Mouse (Mus musculus) embryonic facial prominence, embryonic 12.5 days (tissue): Measurements from ENCODE around the gene Adcyap1r1. TPM values are rescaled to one million over a fixed set of nuclear protein-coding genes. Genes with fewer than 3 reads are reported as not detected.

ENCODE experiments used
- ATAC-seq: fragments of 200-750 bp; cut with Nextera tagmentation; 2 replicates; pipeline ENCODE4 v1.8.0; 2017; ENCODE audit not compliant: insufficient number of reproducible peaks, insufficient read depth, low FRiP score, low TSS enrichment
- H3K27ac ChIP-seq: fragments of 300-500 bp; sonication (generic); 2 replicates; pipeline ENCODE4 v1.5.1; 2016; ENCODE audit warnings: mild to moderate bottlenecking
- H3K27me3 ChIP-seq: fragments of 300-500 bp; sonication (generic); 2 replicates; pipeline ENCODE4 v1.6.1; 2016; ENCODE audit warnings: mild to moderate bottlenecking, moderate library complexity
- H3K36me3 ChIP-seq: fragments of 300-500 bp; sonication (generic); 2 replicates; pipeline ENCODE4 v1.6.1; 2016; ENCODE audit warnings: mild to moderate bottlenecking
- H3K4me1 ChIP-seq: fragments of 300-500 bp; sonication (generic); 2 replicates; pipeline ENCODE4 v1.6.1; 2016
- H3K4me2 ChIP-seq: fragments of 300-500 bp; sonication (generic); replicated peaks from 2 replicates; pipeline ENCODE4 v1.6.1; 2016; ENCODE audit warnings: mild to moderate bottlenecking, moderate library complexity
- H3K4me3 ChIP-seq: fragments of 300-500 bp; sonication (generic); 2 replicates; pipeline ENCODE4 v1.5.1; 2016; ENCODE audit warnings: mild to moderate bottlenecking
- H3K9ac ChIP-seq: fragments of 300-500 bp; sonication (generic); 2 replicates; pipeline ENCODE4 v1.6.1; 2016; ENCODE audit warnings: mild to moderate bottlenecking, moderate library complexity
- H3K9me3 ChIP-seq: fragments of 300-500 bp; sonication (generic); 2 replicates; pipeline ENCODE4 v1.6.1; 2016; ENCODE audit warnings: mild to moderate bottlenecking, moderate library complexity
- WGBS: fragments of 180-500 bp; shearing (Covaris S2); methylation state at CpG from one replicate; pipeline ENCODE4 v1.1.7; 2016; 5-methylcytosine and 5-hydroxymethylcytosine counted together
- polyA plus RNA-seq: library from polyadenylated mRNA; unstranded; fragments of >200 nt; fragmentation: Nextera tagmentation; extraction: Ambion mirVana; gene quantifications from 2 replicates; pipeline ENCODE4 v1.2.1, GENCODE M21; 2016

Gene Adcyap1r1
- polyA plus RNA-seq, 1 experiment from 2014 or later, result 4.1 TPM

GRCm38 (mm10) chr6:55506519-55506918, 54.7 kb downstream of the Adcyap1r1 start:
- ATAC-seq, result no peak
- 80% methylated on average over 4 of the region's 4 CpGs for WGBS

GRCm38 (mm10) chr6:55509130-55509870, 57.5 kb downstream of the Adcyap1r1 start:
- WGBS, result 84% methylated on average over 6 of the region's 6 CpGs
- no peak for ATAC-seq

More at GRCm38 (mm10) chr6:55506519-55506918, 54.7 kb downstream of the Adcyap1r1 start:
- H3K4me3 ChIP-seq, result no peak overlapping the region
- H3K27me3 ChIP-seq, result no peaks in the 10 kb centered on the region
- no peaks in the 10 kb centered on the region for H3K4me1 ChIP-seq
- no peaks in the 10 kb centered on the region for H3K36me3 ChIP-seq
- no peaks in the 10 kb centered on the region for H3K9me3 ChIP-seq
- no peak overlapping the region for H3K4me2 ChIP-seq
- H3K9ac ChIP-seq, result no peak overlapping the region
- H3K27ac ChIP-seq, result no peak overlapping the region

DNA sequence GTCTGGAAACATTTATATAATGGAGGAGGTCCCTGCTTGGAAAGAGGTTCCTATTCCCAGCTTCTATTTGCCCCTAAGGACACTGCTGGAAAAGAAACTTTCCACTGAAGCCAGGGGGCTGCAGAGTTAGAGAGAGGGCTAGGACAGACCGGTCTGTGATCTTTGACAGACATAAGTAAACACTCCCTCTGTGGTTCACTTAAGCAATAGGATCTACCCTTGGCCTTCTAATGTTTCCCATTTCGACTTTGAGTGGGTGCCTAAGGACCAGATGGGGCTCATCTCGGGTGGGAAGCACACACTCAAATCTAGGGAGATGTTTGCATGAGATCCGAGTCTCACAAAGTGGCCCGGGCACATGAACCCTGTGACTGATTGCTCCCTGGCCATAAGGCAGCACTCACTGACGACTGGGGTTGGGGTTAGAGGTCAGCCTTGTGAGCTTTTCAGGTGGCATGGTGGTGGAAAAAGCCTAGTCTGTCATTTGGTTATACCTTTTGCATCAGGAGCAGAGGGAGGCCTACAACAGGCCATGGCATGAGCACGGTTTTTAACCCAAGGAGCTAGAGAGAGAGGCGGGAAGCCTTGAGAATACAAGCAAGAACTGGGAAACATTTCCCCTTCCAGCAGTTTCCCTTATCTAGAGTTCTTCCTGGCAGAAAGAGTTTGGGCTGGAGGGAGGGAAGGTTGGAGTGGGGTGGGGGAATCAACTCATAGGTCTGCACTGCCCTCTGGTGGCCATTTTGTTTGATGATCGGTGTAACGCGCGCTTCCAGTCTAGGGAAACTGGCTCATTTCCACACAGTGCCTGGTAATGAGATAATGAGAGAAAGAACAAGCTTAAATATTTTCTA, 59.7 kb downstream of the Adcyap1r1 start:
- no peak overlapping the region for H3K27ac ChIP-seq
- H3K4me1 ChIP-seq, result no peaks in the 10 kb centered on the region
- no peak for ATAC-seq
- 31% methylated on average over 12 of the region's 12 CpGs for WGBS
- H3K4me2 ChIP-seq, result no peak overlapping the region
- H3K36me3 ChIP-seq, result no peaks in the 10 kb centered on the region
- H3K27me3 ChIP-seq, result no peaks in the 10 kb centered on the region
- no peak overlapping the region for H3K9ac ChIP-seq
- H3K9me3 ChIP-seq, result no peaks in the 10 kb centered on the region
- no peak overlapping the region for H3K4me3 ChIP-seq

More at GRCm38 (mm10) chr6:55509130-55509870, 57.5 kb downstream of the Adcyap1r1 start:
- no peak overlapping the region for H3K4me3 ChIP-seq
- H3K27me3 ChIP-seq, result no peaks in the 10 kb centered on the region
- H3K27ac ChIP-seq, result no peak overlapping the region
- H3K4me2 ChIP-seq, result no peak overlapping the region
- no peak overlapping the region for H3K9ac ChIP-seq
- H3K36me3 ChIP-seq, result no peaks in the 10 kb centered on the region
- H3K4me1 ChIP-seq, result no peaks in the 10 kb centered on the region
- H3K9me3 ChIP-seq, result no peaks in the 10 kb centered on the region

GRCm38 (mm10) chr6:55512066-55512703, 60.4 kb downstream of the Adcyap1r1 start:
- no peaks in the 10 kb centered on the region for H3K4me1 ChIP-seq
- H3K9ac ChIP-seq, result no peak overlapping the region
- no peak overlapping the region for H3K4me3 ChIP-seq
- H3K27ac ChIP-seq, result no peak overlapping the region
- ATAC-seq, result no peak
- 50% methylated on average over 19 of the region's 19 CpGs for WGBS
- H3K36me3 ChIP-seq, result no peaks in the 10 kb centered on the region
- H3K4me2 ChIP-seq, result no peak overlapping the region
- H3K9me3 ChIP-seq, result no peaks in the 10 kb centered on the region
- H3K27me3 ChIP-seq, result no peaks in the 10 kb centered on the region

DNA sequence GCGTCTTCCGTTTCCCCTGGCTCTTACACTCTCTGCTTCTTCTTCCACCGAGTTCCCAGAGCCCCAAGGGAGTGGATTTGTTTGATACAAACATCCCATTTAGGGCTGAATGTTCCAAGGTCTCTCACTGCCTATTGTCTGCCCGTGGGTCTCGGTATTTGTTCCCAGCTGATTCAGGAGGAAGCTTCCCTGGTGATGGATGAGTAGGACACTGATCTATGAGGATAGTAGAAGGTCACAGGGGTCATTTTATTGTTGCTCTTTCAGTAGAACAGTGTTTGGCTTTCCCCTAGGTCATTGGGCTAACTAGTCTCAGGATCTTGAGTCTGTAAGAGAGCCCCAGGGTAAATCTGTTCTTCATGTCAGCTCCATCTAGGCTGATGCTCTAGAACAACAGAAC, 61.7 kb downstream of the Adcyap1r1 start:
- no peak for ATAC-seq
- Histone ChIP-seq H3K36me3 (no peaks in the 10 kb centered on the region), H3K9ac (no peak overlapping the region), H3K4me2 (no peak overlapping the region), H3K27ac (no peak overlapping the region), H3K9me3 (no peaks in the 10 kb centered on the region), H3K4me3 (no peak overlapping the region), H3K27me3 (no peaks in the 10 kb centered on the region), H3K4me1 (no peaks in the 10 kb centered on the region)
- 48% methylated on average over 5 of the region's 5 CpGs for WGBS

- H3K9me3 ChIP-seq, result no peaks in the 10 kb centered on the region
- H3K4me1 ChIP-seq, result no peaks in the 10 kb centered on the region
- H3K27ac ChIP-seq, result no peak overlapping the region
- no peak for ATAC-seq
- no peaks in the 10 kb centered on the region for H3K27me3 ChIP-seq
- H3K4me2 ChIP-seq, result peak overlapping the region; percentile 36
- no peaks in the 10 kb centered on the region for H3K36me3 ChIP-seq
- no peak overlapping the region for H3K9ac ChIP-seq
- 18% methylated on average over 11 of the region's 11 CpGs for WGBS
- H3K4me3 ChIP-seq, result 0 out of 2 replicates have a peak overlapping the region, but pooled peaks have one; percentile 9
Measured at GRCm38 (mm10) chr6:55519605-55520201, 67.9 kb downstream of the Adcyap1r1 start.

DNA sequence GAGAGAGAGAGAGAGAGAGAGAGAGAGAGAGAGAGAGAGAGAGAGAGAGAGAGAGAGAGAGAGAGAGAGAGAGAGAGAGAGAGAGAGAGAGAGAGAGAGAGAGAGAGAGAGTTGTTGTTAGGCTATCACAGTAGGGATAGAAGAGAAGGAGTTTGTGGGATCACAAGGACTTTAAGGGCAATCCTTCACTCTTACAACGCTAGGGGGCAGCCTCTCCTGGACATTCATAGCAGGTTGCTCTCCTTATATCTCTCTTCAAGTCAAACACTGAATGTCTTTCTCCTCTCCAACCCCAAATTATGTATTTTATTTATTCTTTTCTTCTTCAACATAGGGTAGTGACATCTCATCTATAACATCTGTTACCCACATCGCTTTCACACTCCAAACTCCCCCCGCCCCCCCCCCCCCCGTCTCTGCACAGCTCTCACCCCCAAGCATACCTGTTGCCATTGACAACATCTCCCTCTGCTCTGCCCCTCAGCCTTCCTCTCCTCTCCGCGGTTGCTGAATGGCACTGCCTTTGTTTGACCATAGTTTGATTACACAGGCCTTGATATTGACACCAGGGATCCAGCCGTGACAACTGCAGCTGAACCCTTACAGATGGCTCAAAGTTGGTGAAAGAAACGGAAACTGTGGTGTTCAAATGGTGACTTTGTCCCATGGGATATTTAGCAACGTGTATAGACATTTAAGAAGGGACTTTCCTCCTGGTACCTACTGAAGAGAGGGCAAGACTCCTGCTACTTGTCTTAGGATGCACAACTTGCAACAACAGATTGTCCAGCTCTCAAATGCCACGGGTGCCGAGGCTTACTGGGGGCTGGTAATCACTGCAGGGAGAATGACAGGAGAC, 68.7 kb downstream of the Adcyap1r1 start:
- Histone ChIP-seq H3K27ac (no peak overlapping the region), H3K4me2 (peak overlapping the region; percentile 36)
- WGBS, result 47% methylated on average over 11 of the region's 11 CpGs

GRCm38 (mm10) chr6:55536469-55536868, 84.7 kb downstream of the Adcyap1r1 start:
- Histone ChIP-seq H3K4me3 (no peak overlapping the region), H3K4me1 (no peaks in the 10 kb centered on the region), H3K9ac (no peak overlapping the region), H3K27ac (no peak overlapping the region), H3K9me3 (no peaks in the 10 kb centered on the region), H3K4me2 (no peak overlapping the region), H3K36me3 (no peaks in the 10 kb centered on the region), H3K27me3 (no peaks in the 10 kb centered on the region)
- 76% methylated on average over 2 of the region's 2 CpGs for WGBS
- no peak for ATAC-seq

More for the DNA sequence above, 68.7 kb downstream of the Adcyap1r1 start:
- ATAC-seq, result no peak
- Histone ChIP-seq H3K9me3 (no peaks in the 10 kb centered on the region), H3K36me3 (no peaks in the 10 kb centered on the region), H3K27me3 (no peaks in the 10 kb centered on the region), H3K4me1 (no peaks in the 10 kb centered on the region), H3K9ac (no peak overlapping the region), H3K4me3 (0 out of 2 replicates have a peak overlapping the region, but pooled peaks have one; percentile 9)

GRCm38 (mm10) chr6:55539196-55539595, 87.4 kb downstream of the Adcyap1r1 start:
- no peak for ATAC-seq
- 82% methylated on average over 10 of the region's 10 CpGs for WGBS
- no peak overlapping the region for H3K9ac ChIP-seq

GRCm38 (mm10) chr6:55542359-55542758, 90.6 kb downstream of the Adcyap1r1 start:
- Histone ChIP-seq H3K9ac (no peak overlapping the region), H3K9me3 (no peaks in the 10 kb centered on the region), H3K4me1 (no peaks in the 10 kb centered on the region), H3K4me2 (no peak overlapping the region), H3K27me3 (no peaks in the 10 kb centered on the region), H3K4me3 (no peak overlapping the region), H3K36me3 (no peaks in the 10 kb centered on the region), H3K27ac (no peak overlapping the region)
- WGBS, result 49% methylated on average over 3 of the region's 3 CpGs
- ATAC-seq, result no peak

More at GRCm38 (mm10) chr6:55539196-55539595, 87.4 kb downstream of the Adcyap1r1 start:
- no peaks in the 10 kb centered on the region for H3K4me1 ChIP-seq
- no peaks in the 10 kb centered on the region for H3K36me3 ChIP-seq
- H3K27me3 ChIP-seq, result no peaks in the 10 kb centered on the region
- no peak overlapping the region for H3K4me2 ChIP-seq
- no peak overlapping the region for H3K27ac ChIP-seq
- no peaks in the 10 kb centered on the region for H3K9me3 ChIP-seq
- no peak overlapping the region for H3K4me3 ChIP-seq
